Mouse (Mus musculus) 3134 (cell line): ENCODE measurements around the gene Glp2r.

Experiments
- DNase-seq: peaks from one replicate; pipeline ENCODE4 v3.0.0-alpha.2; 2011; ENCODE audit warnings: low spot score; ENCODE audit not compliant: insufficient read length; ENCODE audit errors: extremely low read depth

Glp2r gene

DNA sequence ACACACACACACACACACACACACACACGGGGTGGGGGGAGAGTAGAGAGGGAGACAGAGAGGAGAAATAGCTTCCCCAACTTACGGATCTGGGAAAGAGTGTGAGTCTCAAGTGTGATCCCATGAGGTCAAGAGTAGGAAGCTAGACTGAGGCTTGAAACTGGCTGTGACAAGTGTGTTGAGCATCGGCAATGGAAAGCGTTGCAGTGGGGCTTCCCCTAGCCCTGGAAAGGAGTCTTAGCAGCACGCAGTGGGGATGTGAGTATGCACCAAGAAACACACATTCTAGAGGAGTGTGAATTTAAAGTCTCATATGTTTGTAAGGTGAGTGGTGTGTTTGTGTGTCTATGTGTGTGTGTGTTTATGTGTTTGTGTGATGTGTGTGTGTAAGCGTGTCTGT lies 130.7 kb downstream of the Glp2r start:
- no peak for DNase-seq

GRCm38 (mm10) chr11:67638401-67638800 lies 132.6 kb downstream of the Glp2r start:
- no peak for DNase-seq

- no peak for DNase-seq
These were observed 133.9 kb downstream of the Glp2r start for GRCm38 (mm10) chr11:67636905-67637586.

GRCm38 (mm10) chr11:67636201-67636600 lies 134.8 kb downstream of the Glp2r start:
- no peak for DNase-seq

DNA sequence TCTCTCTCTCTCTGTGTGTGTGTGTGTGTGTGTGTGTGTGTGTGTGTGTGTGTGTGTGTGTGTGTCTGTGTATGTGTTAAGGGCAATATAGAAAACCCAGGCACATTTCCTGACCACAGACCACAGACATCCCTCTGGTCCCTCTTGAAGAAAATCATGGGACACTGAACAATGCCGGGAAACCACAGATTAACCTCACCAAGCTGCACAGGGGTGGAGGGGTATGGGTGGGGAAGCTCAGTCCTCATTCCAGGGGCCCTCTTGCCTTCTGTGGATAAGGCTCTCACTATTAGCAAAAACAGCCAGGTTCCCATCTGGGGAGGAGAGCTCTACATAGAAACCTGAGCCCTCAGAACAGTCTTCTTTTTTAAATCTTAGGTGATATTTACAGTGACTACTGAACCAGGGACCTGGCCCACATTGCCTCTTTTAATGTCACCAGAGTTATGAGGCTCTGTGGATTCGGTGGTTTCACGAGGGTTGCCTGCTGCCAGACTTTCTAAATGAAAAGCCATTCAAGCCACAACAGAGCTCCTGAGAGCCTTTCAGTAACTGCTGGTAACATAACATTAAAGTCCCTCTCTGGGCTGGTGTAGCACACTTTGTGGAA lies 137.2 kb downstream of the Glp2r start:
- no peak for DNase-seq

DNA sequence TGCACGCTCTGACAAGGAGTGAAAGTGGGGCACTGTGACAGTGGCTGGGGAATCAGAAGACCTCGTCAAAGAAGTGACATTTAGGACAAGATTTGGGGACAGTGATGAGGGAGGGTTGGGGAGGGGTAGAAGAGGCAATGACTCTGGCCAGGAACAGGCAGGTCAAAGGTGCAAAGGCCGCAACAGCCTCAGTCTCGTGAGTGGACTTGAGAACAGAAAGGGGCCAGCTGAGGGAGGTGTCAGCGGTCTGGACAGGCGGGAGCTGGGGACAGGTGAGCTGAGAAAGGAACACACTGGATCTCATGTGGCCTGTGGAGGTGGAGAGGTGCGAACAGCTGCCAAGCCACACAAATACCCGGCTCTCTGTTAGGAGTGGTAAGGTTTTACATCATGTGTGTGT lies 138.0 kb downstream of the Glp2r start:
- no peak for DNase-seq

DNA sequence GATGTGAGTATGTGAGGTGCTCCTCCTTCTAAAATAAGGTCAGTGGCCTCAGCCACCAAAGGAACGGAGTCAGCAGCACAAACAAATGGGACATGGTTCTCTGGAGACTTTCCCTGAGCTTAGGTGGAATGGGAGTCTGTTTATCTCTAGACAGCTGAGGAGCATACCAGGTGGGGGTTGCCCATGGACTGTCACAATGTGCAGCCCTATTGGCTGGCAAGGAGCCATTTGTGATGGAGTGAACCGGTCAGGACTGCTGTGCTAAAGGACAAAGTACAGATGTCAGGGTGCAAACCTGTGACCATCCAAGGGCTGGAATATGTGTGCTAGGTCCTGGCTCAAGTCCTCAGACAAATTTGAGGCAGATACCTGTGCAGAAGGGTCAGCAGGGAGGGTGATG lies 142.4 kb downstream of the Glp2r start:
- no peak for DNase-seq

- no peak for DNase-seq
These were observed 143.8 kb downstream of the Glp2r start for GRCm38 (mm10) chr11:67627179-67627578.

- no peak for DNase-seq
These were observed 148.6 kb downstream of the Glp2r start for GRCm38 (mm10) chr11:67622340-67622739.

GRCm38 (mm10) chr11:67616557-67617239 lies 154.3 kb downstream of the Glp2r start:
- no peak for DNase-seq

- DNase-seq, result no peak
These were observed 158.7 kb downstream of the Glp2r start for GRCm38 (mm10) chr11:67612158-67612839.
